Mouse (Mus musculus) hindlimb bud, embryonic 11.5 days (tissue): Measurements from ENCODE around the gene Zbtb20.

Experiments
- DNase-seq: peaks from one replicate; pipeline ENCODE4 v3.0.0-alpha.2; 2012; ENCODE audit warnings: low read depth, low spot score; ENCODE audit errors: extremely low spot score

Zbtb20 gene

DNA sequence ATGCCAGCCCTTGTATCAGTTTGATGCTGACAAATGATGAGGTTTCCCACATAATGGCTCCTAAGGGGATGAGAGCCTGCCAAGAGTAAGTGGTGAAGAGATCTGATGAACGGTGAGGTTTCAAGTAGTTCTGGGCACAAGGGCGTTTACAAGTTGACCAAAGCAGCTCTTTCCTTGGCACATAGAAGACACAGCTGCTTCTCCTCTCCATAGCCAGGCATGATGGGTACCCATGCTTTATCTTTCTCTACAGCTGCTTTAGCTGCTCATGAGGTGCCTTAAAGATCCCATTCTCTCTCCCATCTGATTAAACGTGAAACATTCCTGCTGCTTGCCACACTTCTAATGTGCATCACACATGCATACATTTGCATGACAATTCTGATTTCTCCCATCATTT, 595.4 kb downstream of the Zbtb20 start:
- no peak for DNase-seq

DNA sequence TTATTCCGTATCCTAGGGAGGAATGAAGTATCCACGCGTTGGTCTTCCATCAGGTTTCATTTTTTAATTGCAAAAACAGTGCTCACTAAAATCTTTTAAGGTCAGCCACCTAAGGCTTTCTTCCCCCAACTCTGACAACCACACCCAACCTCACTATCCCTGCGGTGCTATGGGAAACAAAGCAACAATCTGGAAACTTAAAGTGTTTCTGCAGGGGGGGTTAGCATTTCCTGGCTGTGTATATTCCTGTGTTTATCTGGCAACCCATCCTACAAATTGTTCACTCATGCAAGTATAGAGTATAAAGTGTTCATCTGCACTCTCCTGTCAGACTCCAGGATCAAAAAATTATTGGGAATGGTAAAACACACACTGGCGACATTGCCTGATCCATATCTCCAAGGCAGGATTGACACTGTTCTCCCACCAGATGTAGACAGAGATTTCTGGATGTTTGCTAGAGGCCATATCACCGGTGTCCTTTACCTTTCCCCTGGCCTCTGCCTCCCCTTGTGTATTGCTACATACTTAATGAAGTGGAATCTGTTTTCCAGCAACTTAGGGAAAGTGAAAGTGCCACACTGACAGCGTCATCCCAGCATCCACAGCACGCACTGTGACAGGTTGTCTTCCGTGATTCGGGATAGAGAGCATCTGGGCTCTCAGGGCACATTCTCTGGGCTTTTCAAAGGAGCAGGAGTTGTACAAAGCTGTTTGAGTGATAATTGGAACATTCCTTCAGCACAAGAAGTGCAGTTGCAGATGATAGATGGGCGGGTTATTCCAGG, 599.5 kb downstream of the Zbtb20 start:
- no peak for DNase-seq

DNA sequence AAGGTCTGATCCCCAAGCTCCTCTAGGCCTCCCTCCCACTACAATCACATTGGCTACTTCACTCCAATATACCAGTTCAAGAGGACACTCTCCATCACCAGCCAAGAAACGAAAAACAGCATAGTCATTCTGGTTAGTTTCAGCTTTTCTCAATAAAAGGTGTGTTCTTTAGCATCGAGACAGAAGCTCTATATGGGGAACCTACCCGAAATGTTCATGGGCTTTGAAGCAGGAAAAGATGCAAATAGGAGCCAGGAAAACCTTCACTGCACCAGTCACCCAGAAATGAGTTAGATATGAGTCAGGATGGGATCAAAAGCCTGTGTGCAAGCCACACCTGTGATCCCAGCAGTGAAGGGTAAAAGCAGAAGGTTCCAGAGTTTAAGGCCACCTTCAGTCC, 601.2 kb downstream of the Zbtb20 start:
- no peak for DNase-seq

DNA sequence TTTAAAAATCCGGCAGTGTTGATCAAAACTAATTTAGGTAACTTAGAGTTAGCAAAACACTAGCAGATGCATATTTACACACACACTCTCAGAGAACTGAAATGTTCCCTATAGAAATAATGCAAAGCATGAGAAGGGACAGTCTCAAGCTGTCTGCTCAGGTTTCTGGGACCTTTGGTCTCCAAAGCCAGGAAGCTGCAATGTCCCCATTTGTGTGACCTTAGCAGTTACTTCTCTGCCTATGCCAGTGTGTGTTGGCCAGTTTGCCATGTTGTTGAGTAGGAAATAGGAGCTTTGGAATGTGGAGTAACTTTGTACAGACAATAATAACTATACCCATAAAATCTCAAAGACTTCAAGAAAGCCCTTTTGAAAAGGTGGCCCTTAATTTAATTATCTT, 602.7 kb downstream of the Zbtb20 start:
- DNase-seq, result no peak

DNA sequence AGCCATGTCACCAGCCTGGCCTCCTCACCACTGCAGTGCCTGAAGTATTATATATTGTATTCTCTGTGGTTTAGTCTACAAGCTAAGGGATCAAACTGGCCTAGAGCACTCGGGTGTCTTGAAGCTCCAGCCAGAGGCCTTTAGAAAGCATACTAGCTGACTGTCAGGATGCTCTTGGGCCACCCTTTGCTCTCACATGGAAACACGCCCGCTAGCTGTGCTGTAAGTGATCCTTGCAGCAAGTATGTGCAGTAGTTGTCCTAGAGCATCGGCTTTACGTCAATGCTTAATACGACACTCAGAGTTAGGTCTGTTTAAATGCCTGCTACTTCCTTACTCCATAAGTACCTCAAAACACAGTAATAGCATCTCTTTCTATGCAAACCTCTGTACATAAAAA, 604.9 kb downstream of the Zbtb20 start:
- no peak for DNase-seq

DNA sequence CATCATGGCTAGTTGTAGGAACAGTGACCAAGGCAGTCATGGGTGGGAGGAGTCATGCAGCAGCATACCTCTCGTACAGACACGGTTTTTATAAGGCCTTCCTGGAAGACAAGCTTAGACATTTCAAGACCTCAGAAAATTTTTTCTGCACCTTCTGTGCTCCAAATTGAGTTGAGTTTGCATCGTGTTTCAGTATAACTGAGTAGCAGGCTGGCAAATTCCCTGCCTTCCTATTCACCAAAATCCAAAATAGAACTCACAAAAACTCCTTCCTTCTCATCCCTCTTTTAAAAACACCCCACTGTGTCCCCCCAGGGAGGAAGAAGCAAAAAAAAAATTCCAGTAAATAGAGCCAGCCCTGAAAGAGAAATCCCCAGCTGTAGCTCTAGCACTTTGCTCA, 606.4 kb downstream of the Zbtb20 start:
- DNase-seq, result no peak

DNA sequence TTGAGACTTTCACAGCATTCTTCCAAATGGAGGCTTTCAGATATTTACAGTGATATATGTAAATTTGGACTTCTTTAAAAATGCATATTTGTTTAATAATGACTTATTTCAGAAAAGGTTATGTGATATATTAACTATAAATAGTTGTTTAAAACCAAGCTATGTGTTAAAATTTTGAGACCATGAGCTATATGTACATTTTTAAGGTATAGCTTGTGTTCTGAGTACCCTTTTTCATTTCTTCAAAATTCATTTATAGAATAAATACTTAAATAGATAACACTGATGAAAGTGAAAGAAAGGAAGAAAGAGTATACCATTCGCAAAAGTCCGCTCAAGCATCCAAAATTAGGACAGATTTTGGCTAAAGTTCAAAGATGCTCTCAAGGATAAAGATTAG, 607.1 kb downstream of the Zbtb20 start:
- no peak for DNase-seq

DNA sequence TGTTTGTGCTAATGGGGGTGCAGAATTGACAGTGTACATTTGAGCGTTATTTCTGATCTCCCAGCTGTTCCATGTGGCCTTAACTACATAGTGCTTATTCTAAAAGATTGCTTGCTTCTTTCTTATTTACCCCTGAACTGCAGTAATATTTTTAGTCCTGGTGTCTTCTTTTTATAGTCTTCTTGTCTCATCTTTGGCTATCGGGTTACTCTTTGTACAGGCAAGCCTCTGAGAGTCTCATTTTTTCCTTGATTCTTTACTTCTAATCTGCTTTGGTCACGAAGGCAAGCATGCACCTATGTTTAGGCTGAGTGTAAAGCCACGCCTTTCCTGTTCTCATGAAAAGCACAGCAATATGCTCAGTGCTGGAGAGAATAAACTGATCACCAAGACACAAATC, 608.7 kb downstream of the Zbtb20 start:
- no peak for DNase-seq

DNA sequence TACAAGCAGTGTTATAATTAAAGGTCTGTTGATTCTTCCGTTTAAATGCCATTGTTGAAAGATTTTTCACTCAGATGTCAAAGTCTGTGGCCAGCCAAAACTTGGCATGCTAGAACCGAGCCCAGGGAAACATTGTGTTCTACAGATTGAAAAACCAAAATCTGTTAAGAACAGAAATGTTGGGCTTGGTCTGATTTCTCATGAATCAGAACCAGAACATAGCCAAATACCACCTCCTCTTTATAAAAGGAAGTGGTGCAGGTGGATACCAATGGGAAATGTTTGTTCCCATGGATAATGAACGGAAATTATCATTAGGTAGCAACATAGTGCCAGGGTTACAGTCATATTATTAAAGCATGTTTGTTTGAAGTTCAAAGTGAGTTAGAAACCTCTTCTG, 613.7 kb downstream of the Zbtb20 start:
- no peak for DNase-seq

DNA sequence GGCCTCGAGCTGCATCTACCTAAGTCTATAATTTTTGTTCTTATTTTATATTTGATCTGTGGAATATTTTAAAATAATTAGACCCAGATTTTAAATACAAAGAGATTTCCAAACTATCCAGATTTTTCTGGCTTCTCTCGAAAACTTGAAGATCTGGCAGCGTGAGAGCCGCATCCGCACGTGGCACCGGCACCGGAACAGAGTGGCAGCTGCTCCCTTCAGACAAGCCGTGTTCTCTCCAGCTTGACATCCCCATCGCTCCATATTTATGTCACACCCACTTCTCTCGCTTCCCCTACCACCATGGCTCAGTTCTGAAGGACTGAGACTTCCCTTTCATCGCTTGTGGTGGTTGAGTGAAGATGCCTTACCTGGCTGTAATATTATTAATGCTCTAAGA, 614.3 kb downstream of the Zbtb20 start:
- no peak for DNase-seq

DNA sequence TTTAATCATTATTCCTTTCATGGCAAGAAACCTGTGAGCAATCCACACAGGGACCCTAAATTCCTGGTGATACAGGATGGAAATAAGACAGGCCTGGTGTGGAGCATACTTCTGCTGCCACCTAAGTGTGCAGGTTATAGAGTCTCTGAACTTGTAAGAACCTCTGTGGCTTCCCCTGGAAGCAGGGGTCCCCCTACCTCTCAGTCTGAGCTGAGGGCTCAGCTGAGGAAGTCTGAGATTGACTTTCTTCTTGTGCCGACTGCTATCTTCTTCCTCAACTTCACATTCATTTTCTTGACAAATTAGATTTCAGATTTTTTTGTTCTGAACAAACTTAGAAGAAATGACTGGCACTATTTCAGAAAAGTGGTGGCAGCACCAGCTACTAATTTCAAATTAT, 617.2 kb downstream of the Zbtb20 start:
- no peak for DNase-seq

DNA sequence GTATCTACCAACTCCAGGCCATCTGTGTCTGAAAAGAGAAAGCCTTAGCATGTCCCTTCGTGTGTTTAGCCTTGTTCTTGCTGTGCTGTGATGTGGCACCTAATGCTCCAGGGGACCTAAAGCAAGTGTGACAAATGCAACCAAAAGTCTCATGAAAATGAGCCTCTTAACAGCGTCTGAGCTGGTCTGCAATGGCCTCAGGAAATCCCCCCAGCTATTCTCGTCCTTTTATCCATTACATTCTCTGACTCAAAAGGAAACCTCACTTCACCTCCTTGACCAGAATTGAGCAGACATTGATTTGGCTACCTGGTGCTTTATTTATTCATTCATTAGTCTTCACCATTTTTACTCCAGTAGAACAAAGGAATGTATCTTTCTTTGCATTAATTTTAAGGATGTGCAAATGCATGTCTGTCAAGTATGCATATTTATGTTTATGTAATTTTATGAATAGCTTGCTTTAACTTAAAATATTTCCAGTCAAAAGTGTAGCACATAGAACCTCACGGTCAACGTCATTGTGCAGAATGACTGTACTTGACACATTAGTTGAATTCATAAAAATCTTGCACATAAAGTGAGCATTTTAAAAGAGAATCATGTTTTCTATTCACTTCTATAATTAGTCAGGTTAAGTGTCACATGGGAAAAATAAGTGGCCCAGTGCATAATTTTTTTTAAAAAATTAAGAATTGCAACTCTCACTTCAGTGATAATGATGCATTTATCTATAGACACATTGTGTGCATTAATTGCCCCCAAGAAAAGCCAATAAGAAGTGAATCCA, 618.1 kb downstream of the Zbtb20 start:
- no peak for DNase-seq

DNA sequence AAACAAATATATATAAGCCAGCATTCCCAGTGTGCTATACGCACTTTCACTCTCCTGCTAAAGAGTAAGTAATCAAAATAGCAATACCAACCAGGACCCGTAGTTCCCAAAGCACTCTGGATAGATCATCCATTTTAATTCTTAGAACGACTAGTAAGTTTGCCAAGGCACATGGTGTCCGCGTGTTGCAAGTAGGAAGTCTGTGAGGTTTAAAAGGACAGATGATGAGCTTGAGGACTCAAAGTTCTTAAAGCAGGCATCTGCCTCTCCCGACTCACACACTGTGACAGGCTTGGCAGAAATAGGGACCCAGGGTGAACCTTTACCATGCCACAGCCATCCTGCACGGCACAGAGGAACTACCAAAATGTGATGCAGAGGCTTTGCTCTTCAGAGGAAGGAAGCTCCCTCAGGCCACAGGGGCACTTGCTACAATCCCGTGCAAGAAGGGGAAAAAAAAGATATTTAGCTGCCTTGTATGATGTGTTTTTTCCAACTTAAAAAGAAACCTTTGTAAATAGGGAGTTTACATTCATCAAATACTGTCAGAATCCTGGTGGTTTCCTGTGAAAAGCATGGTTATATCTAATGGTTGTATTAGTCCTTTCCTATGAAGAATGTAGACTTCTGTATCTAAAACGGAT, 619.6 kb downstream of the Zbtb20 start:
- DNase-seq, result no peak

DNA sequence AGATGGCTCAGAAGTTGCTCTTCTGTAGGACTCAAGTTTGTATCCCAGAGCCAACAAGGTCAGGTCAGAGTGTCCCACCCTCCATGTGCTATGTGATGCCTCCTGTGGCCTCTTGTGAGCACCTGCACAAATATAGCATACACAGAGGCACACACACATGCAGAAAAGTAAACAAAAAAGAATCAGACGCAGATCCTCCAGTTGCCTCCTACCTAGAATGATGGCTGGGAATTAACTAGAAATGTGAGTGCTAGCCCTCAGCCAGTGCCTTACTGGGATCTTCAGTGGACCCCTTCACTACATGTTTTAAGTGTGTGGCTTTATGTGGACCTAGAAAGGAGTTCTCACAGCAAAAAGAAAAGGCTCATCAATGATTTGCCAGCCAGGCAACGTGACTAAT, 621.4 kb downstream of the Zbtb20 start:
- DNase-seq, result no peak

DNA sequence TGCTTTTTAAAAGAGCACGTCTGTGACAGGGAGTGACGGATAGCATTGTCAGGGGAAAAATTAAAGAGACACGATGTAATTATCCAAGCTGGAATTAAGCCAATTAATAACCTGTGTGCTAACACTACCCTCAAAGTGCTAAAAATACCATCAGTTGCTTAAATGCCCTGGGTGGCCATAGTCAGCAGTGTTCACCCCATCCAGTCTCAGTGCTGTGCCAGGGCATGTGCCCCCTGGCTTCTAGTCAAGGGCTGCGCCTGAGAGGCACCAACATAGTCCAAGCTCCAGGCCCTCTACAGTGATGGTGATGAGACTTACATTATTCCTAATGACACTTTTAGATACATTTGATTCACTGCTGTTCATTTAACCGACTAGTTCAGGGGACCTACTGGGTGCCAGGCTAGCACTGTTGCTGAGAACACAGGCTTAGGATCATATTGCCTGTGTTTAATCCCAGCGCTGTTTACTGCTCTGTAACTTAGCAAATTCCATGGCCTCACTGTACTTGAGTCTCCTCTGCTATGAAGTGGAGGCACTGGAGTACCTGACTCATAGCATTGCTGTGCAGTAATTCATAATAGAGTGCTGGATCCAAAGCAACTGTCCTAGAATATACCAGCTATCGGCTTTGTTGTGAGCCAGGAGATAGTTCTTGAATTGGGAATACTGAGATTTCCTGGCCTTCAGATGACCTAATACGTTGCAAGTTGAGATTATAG, 624.6 kb downstream of the Zbtb20 start:
- no peak for DNase-seq

DNA sequence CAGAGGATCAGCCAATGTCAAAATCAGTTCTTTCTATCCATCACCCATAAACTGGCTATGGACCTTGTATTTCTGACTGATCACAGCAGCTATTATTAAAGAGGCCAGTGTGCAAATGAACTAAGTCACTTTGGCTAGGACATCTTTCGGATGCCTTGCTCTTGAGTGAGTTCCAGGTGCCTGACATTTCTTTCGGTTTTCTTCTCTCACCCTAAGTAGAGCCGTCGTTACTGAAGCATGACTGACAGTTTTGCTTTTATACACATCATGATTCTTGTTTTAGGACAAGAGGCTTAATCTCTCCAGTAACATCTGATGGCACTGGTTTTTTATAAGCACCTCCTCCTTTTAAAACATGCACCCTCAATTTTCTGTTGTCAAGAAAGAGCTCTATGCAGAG, 625.6 kb downstream of the Zbtb20 start:
- DNase-seq, result no peak

DNA sequence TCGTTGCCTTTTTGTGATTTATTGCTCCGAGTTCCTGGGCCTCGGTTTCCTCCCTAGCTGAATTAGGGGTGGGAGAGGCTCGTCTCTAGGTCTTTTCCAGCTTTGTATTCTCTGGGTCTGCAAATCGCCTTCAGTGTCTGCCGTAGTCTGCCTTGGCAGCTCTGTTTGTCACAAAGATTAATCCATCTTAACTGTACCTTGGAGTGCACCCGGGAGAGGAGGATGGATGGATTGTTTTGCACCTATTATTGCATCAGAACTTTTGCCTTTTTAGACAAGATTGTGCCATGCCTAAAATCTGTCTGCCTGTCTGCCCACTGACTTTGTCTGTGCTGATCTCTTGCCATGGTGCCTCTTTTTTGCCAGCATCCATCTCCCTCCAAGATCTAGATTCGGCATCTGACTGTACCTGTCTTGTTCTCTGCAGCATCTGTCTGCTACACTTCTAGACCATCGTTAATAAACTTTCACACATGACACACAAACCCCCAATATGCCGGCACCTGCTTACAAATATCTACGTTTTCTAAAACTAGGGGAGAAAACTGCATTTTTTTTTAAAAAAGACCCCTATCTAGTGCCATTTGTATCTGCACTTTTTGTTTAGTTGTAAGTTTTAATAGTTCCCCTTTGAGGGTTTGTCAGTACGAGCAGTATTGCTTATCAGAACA, 626.8 kb downstream of the Zbtb20 start:
- DNase-seq, result no peak

DNA sequence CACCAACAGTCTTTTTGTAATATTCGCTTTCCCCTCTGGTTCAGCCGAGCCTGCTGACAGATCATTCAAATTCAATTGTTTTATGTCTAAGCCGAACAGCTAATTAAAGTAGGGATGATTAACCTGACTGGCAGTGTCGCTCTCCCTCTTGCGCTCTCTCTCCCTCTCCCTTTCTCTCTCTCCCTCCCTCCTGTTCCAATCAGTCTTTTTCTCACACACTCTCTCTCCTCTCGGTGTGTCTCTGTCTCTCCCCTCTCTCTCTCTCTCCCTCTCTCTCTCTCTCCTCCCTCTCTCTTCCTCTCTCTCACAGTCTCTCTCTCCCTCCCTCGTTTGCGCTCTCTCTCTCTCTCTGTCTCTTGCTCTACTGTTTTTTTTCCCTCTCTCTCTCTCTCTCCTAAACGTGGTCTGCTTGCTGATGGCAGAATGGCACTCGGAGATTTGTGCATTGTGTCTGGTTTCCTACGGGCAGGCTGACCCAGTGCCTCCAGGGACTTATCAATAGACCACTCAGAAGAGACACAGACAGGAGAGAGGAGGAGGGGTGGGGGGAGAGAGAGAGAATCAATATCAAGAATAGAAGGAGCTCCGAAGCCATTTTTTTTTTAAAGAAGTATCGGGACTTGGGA, 627.4 kb downstream of the Zbtb20 start:
- DNase-seq, result no peak

DNA sequence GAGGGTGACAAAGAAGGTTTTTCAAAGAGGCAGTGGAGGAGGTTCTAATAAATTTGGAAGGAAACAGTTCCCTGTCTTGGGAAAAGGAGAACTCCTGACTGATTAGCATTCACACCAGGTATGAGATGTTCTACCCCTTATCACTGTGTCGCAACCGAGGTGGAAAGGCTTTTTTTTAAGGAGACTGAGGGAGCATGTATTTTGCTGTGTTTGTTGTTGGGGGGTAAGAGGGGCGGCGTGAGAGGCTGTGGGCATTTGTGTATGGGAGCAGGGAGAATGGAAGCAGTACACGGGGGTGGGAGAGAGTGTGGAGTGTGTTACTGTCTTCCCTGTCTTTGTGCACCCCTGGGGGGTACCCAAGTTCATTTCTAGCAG, 627.9 kb downstream of the Zbtb20 start:
- no peak for DNase-seq

DNA sequence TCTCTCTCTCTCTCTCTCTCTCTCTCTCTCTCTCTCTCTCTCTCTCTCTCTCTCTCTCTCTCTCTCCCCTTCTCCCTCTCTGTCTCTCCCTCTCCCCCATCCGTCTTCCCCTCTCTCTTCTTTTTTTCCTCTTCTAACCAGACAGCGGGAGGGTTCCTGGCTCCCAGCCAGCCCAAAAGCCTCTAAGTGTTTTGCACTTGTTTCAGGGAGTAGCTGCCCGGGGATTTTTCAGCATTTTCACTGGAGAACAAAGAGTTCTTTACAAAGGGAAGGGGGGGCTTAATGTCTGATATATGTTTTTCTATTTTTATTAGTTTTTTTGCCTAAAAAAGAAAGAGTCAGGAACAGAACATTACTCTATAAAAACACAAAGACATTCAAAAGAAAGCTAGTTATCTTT, 628.5 kb downstream of the Zbtb20 start:
- DNase-seq, result no peak
